Mouse (Mus musculus): ENCODE data around the gene Tbkbp1.

- TF ChIP-seq POLR2A (IDR thresholded peaks at IDR 0.05; ENCODE audit: low read depth, low read length), result no peak
- TF ChIP-seq CTCF (IDR thresholded peaks at IDR 0.05; ENCODE audit: extremely low read depth, insufficient read length, insufficient replicate concordance, low read depth, low read length), result no peak
Measured at GRCm38 (mm10) chr11:97130318-97130717, 21.0 kb downstream of the Tbkbp1 start.

All from small intestine, adult 2 months (tissue).